Mouse (Mus musculus): Measurements from ENCODE around the gene Arf4. TPM values are rescaled to one million over a fixed set of nuclear protein-coding genes. Genes with fewer than 3 reads are reported as not detected.

Gene Arf4
- polyA plus RNA-seq (2015; fragmentation: Nextera tagmentation; extraction: Ambion mirVana), result 643 and 695 TPM in 2 replicates

DNA sequence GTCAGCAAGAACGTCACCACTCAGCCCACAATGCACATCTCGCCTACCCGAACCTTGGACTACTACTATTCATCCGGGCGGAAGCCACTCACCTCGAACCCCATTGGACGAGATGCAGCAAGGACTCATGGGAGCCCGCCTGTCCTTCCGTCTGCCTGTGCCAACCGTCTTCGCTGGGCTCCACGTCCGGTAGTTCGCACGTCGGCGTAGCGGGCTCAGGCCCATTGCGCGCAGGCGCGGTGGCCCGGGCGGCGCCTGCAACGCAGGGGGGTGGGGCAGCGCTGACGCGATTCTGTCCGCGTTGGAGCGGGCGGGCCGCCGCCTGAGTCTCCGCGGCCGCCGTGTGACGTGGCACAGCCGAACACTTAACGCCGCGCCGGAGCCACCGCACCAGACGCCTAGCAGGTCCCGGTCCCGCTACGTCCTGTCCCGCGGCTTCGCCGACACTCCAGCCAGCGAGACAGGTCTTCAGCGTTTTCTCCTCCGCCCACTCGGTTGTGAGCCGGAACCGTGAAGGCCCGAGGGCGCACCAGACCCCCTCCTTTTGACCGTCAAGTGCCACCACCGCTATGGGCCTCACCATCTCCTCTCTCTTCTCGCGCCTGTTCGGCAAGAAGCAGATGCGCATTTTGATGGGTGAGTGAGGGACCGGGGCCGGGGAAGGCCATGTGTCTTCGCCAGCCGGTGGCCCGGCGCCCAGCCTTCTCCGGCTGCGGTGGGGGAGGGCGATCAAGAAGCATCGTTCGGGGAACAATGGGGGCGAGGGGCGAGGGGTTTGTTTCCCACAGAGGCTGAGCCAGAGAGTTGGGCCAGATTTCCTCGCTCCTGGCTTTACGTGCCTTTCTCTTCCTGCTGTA lies at the start of gene Arf4:
TSS of gene Arf4 (plus strand) at position 224 of the 857 bp plus-strand sequence.
- Histone ChIP-seq H3K9me3 (ENCODE audit: control insufficient read depth, low read length) (no peaks in the 10 kb centered on the region), H3K4me2 (ENCODE audit: low read length) (peak within 1 kb of the TSS; percentile 95), H3K9ac (replicated peaks; ENCODE audit: low read depth, low read length) (peak within 1 kb of the TSS; percentile 91), H3K4me3 (replicated peaks; ENCODE audit: low read length) (peak within 1 kb of the TSS; percentile 84), H3K36me3 (ENCODE audit: control insufficient read depth, insufficient read depth) (no peaks in the 10 kb centered on the region), H3K27me3 (replicated peaks; ENCODE audit: control insufficient read depth, insufficient read depth, low read length) (no peaks in the 10 kb centered on the region), H3K4me1 (replicated peaks; ENCODE audit: control insufficient read depth, insufficient read depth, low read length) (peaks cover 20% of the 10 kb centered on the region), H3K27ac (ENCODE audit: low read length) (peak within 1 kb of the TSS; percentile 96)
- under 1% methylated on average over 83 of the region's 83 CpGs for WGBS
- ATAC-seq, result peak; percentile 99

GRCm38 (mm10) chr14:26591353-26591752 lies 46.5 kb upstream of the Arf4 start:
- Histone ChIP-seq H3K27me3 (replicated peaks; ENCODE audit: control insufficient read depth, insufficient read depth, low read length) (no peaks in the 10 kb centered on the region), H3K4me3 (replicated peaks; ENCODE audit: low read length) (no peak overlapping the region), H3K9me3 (ENCODE audit: control insufficient read depth, low read length) (no peaks in the 10 kb centered on the region), H3K9ac (replicated peaks; ENCODE audit: low read depth, low read length) (no peak overlapping the region), H3K4me1 (replicated peaks; ENCODE audit: control insufficient read depth, insufficient read depth, low read length) (no peaks in the 10 kb centered on the region), H3K4me2 (ENCODE audit: low read length) (no peak overlapping the region), H3K27ac (ENCODE audit: low read length) (no peak overlapping the region), H3K36me3 (ENCODE audit: control insufficient read depth, insufficient read depth) (no peaks in the 10 kb centered on the region; the same call in 1 of the 2 replicates)
- ATAC-seq, result no peak

- H3K4me1 ChIP-seq (replicated peaks; ENCODE audit: control insufficient read depth, insufficient read depth, low read length), result no peaks in the 10 kb centered on the region
- no peak for ATAC-seq
- no peak overlapping the region for H3K4me3 ChIP-seq (replicated peaks; ENCODE audit: low read length)
- 56% methylated on average over 2 of the region's 2 CpGs for WGBS
- H3K27me3 ChIP-seq (replicated peaks; ENCODE audit: control insufficient read depth, insufficient read depth, low read length), result no peaks in the 10 kb centered on the region
- H3K9ac ChIP-seq (replicated peaks; ENCODE audit: low read depth, low read length), result no peak overlapping the region
- peaks cover 2% of the 10 kb centered on the region; the same call in 1 of the 2 replicates for H3K36me3 ChIP-seq (ENCODE audit: control insufficient read depth, insufficient read depth)
- no peak overlapping the region for H3K27ac ChIP-seq (ENCODE audit: low read length)
- H3K4me2 ChIP-seq (ENCODE audit: low read length), result no peak overlapping the region
- peaks cover 2% of the 10 kb centered on the region; the same call in 1 of the 2 replicates for H3K9me3 ChIP-seq (ENCODE audit: control insufficient read depth, low read length)
Measured at GRCm38 (mm10) chr14:26593281-26593895, 44.5 kb upstream of the Arf4 start.

- Histone ChIP-seq H3K4me3 (replicated peaks; ENCODE audit: low read length) (no peak overlapping the region), H3K27ac (ENCODE audit: low read length) (no peak overlapping the region), H3K4me2 (ENCODE audit: low read length) (no peak overlapping the region), H3K36me3 (ENCODE audit: control insufficient read depth, insufficient read depth) (peaks cover 5% of the 10 kb centered on the region; the same call in 1 of the 2 replicates), H3K27me3 (replicated peaks; ENCODE audit: control insufficient read depth, insufficient read depth, low read length) (no peaks in the 10 kb centered on the region), H3K9me3 (ENCODE audit: control insufficient read depth, low read length) (peaks cover 2% of the 10 kb centered on the region; the same call in 1 of the 2 replicates), H3K4me1 (replicated peaks; ENCODE audit: control insufficient read depth, insufficient read depth, low read length) (no peaks in the 10 kb centered on the region), H3K9ac (replicated peaks; ENCODE audit: low read depth, low read length) (no peak overlapping the region)
- WGBS, result 94% methylated on average over 7 of the region's 7 CpGs
- ATAC-seq, result no peak
Measured at GRCm38 (mm10) chr14:26595167-26595566, 42.7 kb upstream of the Arf4 start.

DNA sequence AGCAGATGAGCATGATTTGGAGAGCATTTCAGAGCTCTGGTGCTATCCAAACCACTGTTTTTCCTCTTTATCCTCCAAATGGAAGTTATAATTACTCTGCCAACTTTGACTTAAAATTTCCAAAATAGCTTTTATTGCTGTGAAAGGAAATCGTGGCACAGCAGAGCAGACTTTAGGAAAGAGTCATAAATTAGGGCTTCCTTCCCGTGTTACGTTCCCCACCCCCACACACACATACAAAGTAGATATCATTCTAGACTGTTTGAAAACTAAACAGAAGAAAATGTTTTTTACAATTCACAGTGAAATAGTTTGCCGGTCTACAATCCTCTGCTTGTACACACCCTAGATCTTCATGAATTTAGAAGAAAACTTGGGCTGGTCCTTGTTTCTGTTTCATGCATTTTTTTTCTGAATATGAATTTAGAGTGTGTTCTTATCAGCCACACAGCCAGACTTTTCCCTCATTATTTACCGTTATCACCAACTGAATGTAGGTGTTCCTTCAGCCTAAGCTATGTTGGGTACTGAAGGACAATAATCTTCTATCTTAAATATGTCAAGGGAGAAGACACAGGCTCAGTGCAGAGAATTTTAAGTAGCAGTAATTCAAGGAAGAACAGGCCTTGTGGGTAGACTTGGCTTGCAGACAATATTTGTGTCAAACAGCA lies 42.0 kb upstream of the Arf4 start:
- no peak overlapping the region for H3K4me3 ChIP-seq (replicated peaks; ENCODE audit: low read length)
- H3K36me3 ChIP-seq (ENCODE audit: control insufficient read depth, insufficient read depth), result peaks cover 5% of the 10 kb centered on the region; the same call in 1 of the 2 replicates
- no peak for ATAC-seq
- H3K27ac ChIP-seq (ENCODE audit: low read length), result no peak overlapping the region
- H3K9me3 ChIP-seq (ENCODE audit: control insufficient read depth, low read length), result peaks cover 2% of the 10 kb centered on the region; the same call in 1 of the 2 replicates
- no peaks in the 10 kb centered on the region for H3K27me3 ChIP-seq (replicated peaks; ENCODE audit: control insufficient read depth, insufficient read depth, low read length)
- no peaks in the 10 kb centered on the region for H3K4me1 ChIP-seq (replicated peaks; ENCODE audit: control insufficient read depth, insufficient read depth, low read length)
- no peak overlapping the region for H3K4me2 ChIP-seq (ENCODE audit: low read length)
- WGBS, result 90% methylated on average over 5 of the region's 5 CpGs
- no peak overlapping the region for H3K9ac ChIP-seq (replicated peaks; ENCODE audit: low read depth, low read length)

- no peak overlapping the region for H3K27ac ChIP-seq (ENCODE audit: low read length)
- no peak overlapping the region for H3K4me2 ChIP-seq (ENCODE audit: low read length)
- no peaks in the 10 kb centered on the region for H3K4me1 ChIP-seq (replicated peaks; ENCODE audit: control insufficient read depth, insufficient read depth, low read length)
- H3K36me3 ChIP-seq (ENCODE audit: control insufficient read depth, insufficient read depth), result peaks cover 28% of the 10 kb centered on the region
- WGBS, result 69% methylated on average over 4 of the region's 4 CpGs
- H3K27me3 ChIP-seq (replicated peaks; ENCODE audit: control insufficient read depth, insufficient read depth, low read length), result no peaks in the 10 kb centered on the region
- H3K4me3 ChIP-seq (replicated peaks; ENCODE audit: low read length), result no peak overlapping the region
- no peak overlapping the region for H3K9ac ChIP-seq (replicated peaks; ENCODE audit: low read depth, low read length)
- ATAC-seq, result no peak
- H3K9me3 ChIP-seq (ENCODE audit: control insufficient read depth, low read length), result no peaks in the 10 kb centered on the region
Measured at GRCm38 (mm10) chr14:26605354-26605753, 32.5 kb upstream of the Arf4 start.

DNA sequence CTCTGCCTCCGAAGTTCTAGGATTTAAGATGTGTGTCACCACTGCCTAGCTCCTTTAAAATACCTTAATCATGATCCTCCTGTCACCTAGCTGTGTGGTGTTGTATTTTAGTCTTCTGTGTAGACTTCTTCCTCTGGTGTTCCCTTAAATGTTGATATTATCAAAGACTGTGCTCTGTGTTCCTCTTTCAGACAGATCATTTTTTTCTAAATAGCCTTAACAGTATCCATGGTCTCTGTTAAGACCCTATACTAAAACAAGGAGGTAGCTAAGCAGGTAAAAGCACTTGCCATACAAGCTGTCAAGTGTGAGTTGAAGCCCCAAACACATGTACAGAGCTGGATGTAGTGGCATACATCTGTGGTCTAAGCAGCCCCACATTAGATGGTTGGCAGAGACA lies 28.2 kb upstream of the Arf4 start:
- H3K27ac ChIP-seq (ENCODE audit: low read length), result no peak overlapping the region
- H3K4me1 ChIP-seq (replicated peaks; ENCODE audit: control insufficient read depth, insufficient read depth, low read length), result no peaks in the 10 kb centered on the region
- ATAC-seq, result no peak
- H3K27me3 ChIP-seq (replicated peaks; ENCODE audit: control insufficient read depth, insufficient read depth, low read length), result no peaks in the 10 kb centered on the region
- 90% methylated on average over 1 of the region's 1 CpGs for WGBS
- no peak overlapping the region for H3K4me3 ChIP-seq (replicated peaks; ENCODE audit: low read length)
- no peaks in the 10 kb centered on the region for H3K9me3 ChIP-seq (ENCODE audit: control insufficient read depth, low read length)
- H3K36me3 ChIP-seq (ENCODE audit: control insufficient read depth, insufficient read depth), result peaks cover 36% of the 10 kb centered on the region
- no peak overlapping the region for H3K9ac ChIP-seq (replicated peaks; ENCODE audit: low read depth, low read length)
- no peak overlapping the region for H3K4me2 ChIP-seq (ENCODE audit: low read length)

- WGBS, result 92% methylated on average over 4 of the region's 4 CpGs
- Histone ChIP-seq H3K9me3 (ENCODE audit: control insufficient read depth, low read length) (no peaks in the 10 kb centered on the region), H3K27me3 (replicated peaks; ENCODE audit: control insufficient read depth, insufficient read depth, low read length) (no peaks in the 10 kb centered on the region), H3K4me2 (ENCODE audit: low read length) (no peak overlapping the region), H3K4me1 (replicated peaks; ENCODE audit: control insufficient read depth, insufficient read depth, low read length) (no peaks in the 10 kb centered on the region), H3K4me3 (replicated peaks; ENCODE audit: low read length) (no peak overlapping the region), H3K36me3 (ENCODE audit: control insufficient read depth, insufficient read depth) (peaks cover 34% of the 10 kb centered on the region), H3K27ac (ENCODE audit: low read length) (no peak overlapping the region), H3K9ac (replicated peaks; ENCODE audit: low read depth, low read length) (no peak overlapping the region)
- ATAC-seq, result no peak
Measured at GRCm38 (mm10) chr14:26610689-26611088, 27.2 kb upstream of the Arf4 start.

DNA sequence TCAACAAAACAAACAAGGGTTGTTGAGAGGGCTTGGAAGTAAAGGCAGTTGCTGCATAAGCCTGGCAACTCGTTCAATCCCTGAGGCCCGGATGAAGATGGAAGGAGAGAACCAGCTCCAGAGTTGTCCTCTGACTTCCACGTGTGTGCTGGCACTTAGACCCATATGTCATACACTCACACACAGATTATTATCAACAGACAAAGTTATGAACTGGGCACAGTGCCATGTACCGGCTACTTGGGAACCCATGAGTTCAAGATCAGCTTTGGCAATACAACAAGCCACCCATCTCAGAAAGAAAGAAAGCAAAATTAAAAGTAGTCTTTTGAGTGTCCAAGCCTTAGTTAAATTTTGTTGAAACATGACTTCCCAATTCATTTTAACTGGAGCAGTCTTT lies 12.6 kb upstream of the Arf4 start:
- Histone ChIP-seq H3K9ac (replicated peaks; ENCODE audit: low read depth, low read length) (no peak overlapping the region), H3K36me3 (ENCODE audit: control insufficient read depth, insufficient read depth) (peaks cover 44% of the 10 kb centered on the region), H3K27ac (ENCODE audit: low read length) (no peak overlapping the region), H3K4me1 (replicated peaks; ENCODE audit: control insufficient read depth, insufficient read depth, low read length) (no peaks in the 10 kb centered on the region), H3K27me3 (replicated peaks; ENCODE audit: control insufficient read depth, insufficient read depth, low read length) (no peaks in the 10 kb centered on the region), H3K4me2 (ENCODE audit: low read length) (no peak overlapping the region), H3K9me3 (ENCODE audit: control insufficient read depth, low read length) (no peaks in the 10 kb centered on the region), H3K4me3 (replicated peaks; ENCODE audit: low read length) (no peak overlapping the region)
- ATAC-seq, result no peak
- 89% methylated on average over 4 of the region's 4 CpGs for WGBS
